17 mouse cellular contexts compared by ENCODE assay signal in genomic region chr10:77455251-77456010, GRCm38 (mm10). TPM values are rescaled to one million over a fixed set of nuclear protein-coding genes. Genes with fewer than 3 reads are reported as not detected.
DNase-seq lines count a peak whose midpoint lies in the region; ATAC-seq and TF ChIP-seq lines count a peak whose summit lies in the region.
"Had no signal": no experiment of that assay in that cellular context is flagged by ENCODE, and none has a peak within 500 bp of the region (broad histone marks: within the 10 kb centered on the region; RNA-seq: fewer than 3 reads in every experiment).

No protein-coding gene starts in this region.

- peak overlapping the region; percentile 73 for H3K9ac ChIP-seq in heart, embryonic 16.5 days (ENCODE audit: low read length)
- no peak overlapping the region for H3K9ac ChIP-seq in hindbrain, postnatal 0 days (replicated peaks; ENCODE audit: low read length)
- H3K9ac ChIP-seq: forebrain, embryonic 15.5 days; limb, embryonic 13.5 days; midbrain, embryonic 13.5 days had no signal

- peak; percentile 97 for DNase-seq in heart, adult 11 months
- DNase-seq in heart, postnatal 4 days: no peak
- no peak for DNase-seq in heart, embryonic 10.5 days (ENCODE audit: low spot score)
- peak; percentile 29 for DNase-seq in lung, postnatal 25 days (ENCODE audit: low spot score)
- DNase-seq in kidney, postnatal 25 days: no peak
- DNase-seq in hindbrain, postnatal 0 days (ENCODE audit: low spot score): no peak
- DNase-seq: adrenal gland, postnatal 10 days; gastrocnemius, postnatal 14 days; right cerebral cortex, postnatal 4 days had no signal

- H3K4me2 ChIP-seq in heart, embryonic 16.5 days (ENCODE audit: low read depth, low read length): no peak overlapping the region
- H3K4me2 ChIP-seq in hindbrain, postnatal 0 days (ENCODE audit: low read depth, low read length): no peak overlapping the region
- H3K4me2 ChIP-seq: forebrain, embryonic 15.5 days; limb, embryonic 13.5 days; midbrain, embryonic 13.5 days had no signal

- H3K9me3 ChIP-seq in heart, embryonic 10.5 days: no peaks in the 10 kb centered on the region
- H3K9me3 ChIP-seq in heart, embryonic 16.5 days (replicated peaks; ENCODE audit: control insufficient read depth, low read length): 0 out of 2 replicates have a peak, but pooled peaks cover 2% of the 10 kb centered on the region
- no peaks in the 10 kb centered on the region for H3K9me3 ChIP-seq in hindbrain, postnatal 0 days (ENCODE audit: low read length)
- H3K9me3 ChIP-seq: embryonic facial prominence, embryonic 10.5 days; forebrain, embryonic 15.5 days; limb, embryonic 13.5 days; midbrain, embryonic 13.5 days had no signal

- peak; percentile 7; the same call in 1 of the 2 replicates for ATAC-seq in heart, embryonic 16.5 days (replicated peaks; ENCODE audit: extremely low read depth, insufficient read depth, low FRiP score)
- no peak for ATAC-seq in hindbrain, postnatal 0 days
- ATAC-seq: forebrain, embryonic 15.5 days; intestine, postnatal 0 days; midbrain, embryonic 13.5 days had no signal

- WGBS in heart, embryonic 10.5 days: 53% methylated on average over 14 of the region's 14 CpGs
- 47% methylated on average over 14 of the region's 14 CpGs for WGBS in heart, embryonic 16.5 days
- WGBS in hindbrain, postnatal 0 days: 85% methylated on average over 14 of the region's 14 CpGs

- TF ChIP-seq CTCF in hindbrain, postnatal 0 days (IDR thresholded peaks at IDR 0.05; ENCODE audit: low read depth): no peak

- H3K36me3 ChIP-seq in heart, embryonic 10.5 days: peaks cover 3% of the 10 kb centered on the region; the same call in 1 of the 2 replicates
- no peaks in the 10 kb centered on the region for H3K36me3 ChIP-seq in heart, embryonic 16.5 days (ENCODE audit: control insufficient read depth, insufficient read depth)
- no peaks in the 10 kb centered on the region for H3K36me3 ChIP-seq in hindbrain, postnatal 0 days (ENCODE audit: insufficient read depth, low read length)
- H3K36me3 ChIP-seq: embryonic facial prominence, embryonic 10.5 days; forebrain, embryonic 15.5 days; limb, embryonic 13.5 days; midbrain, embryonic 13.5 days had no signal

- H3K4me3 ChIP-seq in heart, embryonic 10.5 days: no peak overlapping the region
- no peak overlapping the region for H3K4me3 ChIP-seq in heart, embryonic 16.5 days (ENCODE audit: low read length)
- no peak overlapping the region for H3K4me3 ChIP-seq in hindbrain, postnatal 0 days (ENCODE audit: low read length)
- H3K4me3 ChIP-seq: embryonic facial prominence, embryonic 10.5 days; erythroblast, embryonic 14.5 days; forebrain, embryonic 15.5 days; limb, embryonic 13.5 days; midbrain, embryonic 13.5 days had no signal

- H3K27me3 ChIP-seq in heart, embryonic 10.5 days (ENCODE audit: insufficient read depth, poor library complexity, severe bottlenecking): no peaks in the 10 kb centered on the region
- H3K27me3 ChIP-seq in heart, embryonic 16.5 days (ENCODE audit: control insufficient read depth, insufficient read depth, low read length): no peaks in the 10 kb centered on the region
- no peaks in the 10 kb centered on the region for H3K27me3 ChIP-seq in hindbrain, postnatal 0 days (ENCODE audit: insufficient read depth, low read length)
- H3K27me3 ChIP-seq: forebrain, embryonic 15.5 days; limb, embryonic 13.5 days; midbrain, embryonic 13.5 days had no signal

- H3K27ac ChIP-seq in heart, embryonic 10.5 days: peak overlapping the region; percentile 87
- H3K27ac ChIP-seq in heart, embryonic 16.5 days (ENCODE audit: low read length): peak overlapping the region; percentile 98
- no peak overlapping the region for H3K27ac ChIP-seq in hindbrain, postnatal 0 days
- H3K27ac ChIP-seq: embryonic facial prominence, embryonic 10.5 days; forebrain, embryonic 15.5 days; kidney, postnatal 0 days; limb, embryonic 13.5 days; midbrain, embryonic 13.5 days had no signal

- H3K4me1 ChIP-seq in heart, embryonic 10.5 days: peaks cover 54% of the 10 kb centered on the region
- H3K4me1 ChIP-seq in heart, embryonic 16.5 days (ENCODE audit: control insufficient read depth, insufficient read depth, low read length): peaks cover 29% of the 10 kb centered on the region
- no peaks in the 10 kb centered on the region for H3K4me1 ChIP-seq in hindbrain, postnatal 0 days (ENCODE audit: insufficient read depth, low read length)
- H3K4me1 ChIP-seq: forebrain, embryonic 15.5 days; midbrain, embryonic 13.5 days had no signal

RNA-seq across cellular contexts. Expression of gene Adarb1, which starts 37.4 kb away (rescaled TPM):
- 10 to 100 TPM; 20.9 to 23.3 TPM for total RNA-seq in heart, postnatal 4 days (2021)
- polyA plus RNA-seq in heart, embryonic 10.5 days (2016; fragmentation: Nextera tagmentation; extraction: Ambion mirVana): 9.2 and 9.9 TPM in 2 replicates
- 11.7 and 15.3 TPM in 2 replicates for polyA plus RNA-seq in heart, embryonic 16.5 days (2015; fragmentation: Nextera tagmentation; extraction: Ambion mirVana)
- total RNA-seq in hindbrain, postnatal 0 days (2014; rRNA removed): 46.5 and 65.1 TPM in 2 replicates
- polyA plus RNA-seq in hindbrain, postnatal 0 days (2015; fragmentation: Nextera tagmentation; extraction: Ambion mirVana): 18.6 and 21.1 TPM in 2 replicates
- polyA plus RNA-seq: erythroblast, embryonic 14.5 days had no signal

Comparison
In these comparisons a context has a peak if more than half of its experiments do, and no peak if none do; other contexts are left out.
1. DNase-seq: peak in heart, adult 11 months (single experiment) and lung, postnatal 25 days (single experiment); none in heart, postnatal 4 days (single experiment), heart, embryonic 10.5 days (single experiment), kidney, postnatal 25 days (0 of 2) and hindbrain, postnatal 0 days (single experiment).